Mouse (Mus musculus) cerebellum, adult 2 months (tissue): ENCODE measurements around the gene Dcun1d4. TPM values are rescaled to one million over a fixed set of nuclear protein-coding genes. Genes with fewer than 3 reads are reported as not detected.
A peak's percentile ranks its signal among the peaks of the same experiment; 100 is the strongest.

Experiments used
- DNase-seq, 2 experiments: peaks; one replicate each; pipeline ENCODE4 v3.0.0; 2021
- H3K27ac ChIP-seq: fragments of 200-500 bp; 2 replicates; pipeline ENCODE4 v1.5.1; 2012; ENCODE audit warnings: low read length, control low read depth, inconsistent platforms; ENCODE audit not compliant: insufficient read depth
- H3K27me3 ChIP-seq: fragments of 200-500 bp; 2 replicates; pipeline ENCODE4 v1.6.1; 2012; ENCODE audit warnings: inconsistent platforms, mild to moderate bottlenecking, low read length, moderate library complexity; ENCODE audit not compliant: control insufficient read depth, insufficient read depth
- H3K4me1 ChIP-seq: fragments of 200-500 bp; 2 replicates; pipeline ENCODE4 v1.6.1; 2011; ENCODE audit warnings: low read length; ENCODE audit not compliant: control insufficient read depth, insufficient read depth
- H3K4me3 ChIP-seq: fragments of 200-500 bp; replicated peaks from 2 replicates; pipeline ENCODE3; 2011; ENCODE audit warnings: mild to moderate bottlenecking, low read depth, low read length, control low read depth; ENCODE audit not compliant: insufficient read depth
- CTCF ChIP-seq: fragments of 200-500 bp; IDR thresholded peaks from 2 replicates; pipeline ENCODE4 v1.5.1; 2011; ENCODE audit warnings: low read depth, mild to moderate bottlenecking, control low read depth, low read length, moderate library complexity, borderline replicate concordance; ENCODE audit not compliant: insufficient read depth
- POLR2A ChIP-seq: fragments of 200-500 bp; IDR thresholded peaks from 2 replicates; pipeline ENCODE4 v1.6.1; 2011; ENCODE audit warnings: low read length, control low read depth, borderline replicate concordance; ENCODE audit not compliant: insufficient read depth
- WGBS: fragments of 180-500 bp; shearing (Covaris S2); methylation state at CpG from one replicate; pipeline ENCODE4 v1.1.7; 2018; 5-methylcytosine and 5-hydroxymethylcytosine counted together
- polyA plus RNA-seq: library from polyadenylated mRNA; depleted of rRNA; stranded (reverse); fragments of >200 nt; gene quantifications from 2 replicates; pipeline ENCODE4 v1.2.3, GENCODE M21; 2012

Dcun1d4 gene
- polyA plus RNA-seq, 1 experiment = 41.7 TPM

- WGBS = 38% methylated on average over 8 of the region's 8 CpGs
- H3K27me3 ChIP-seq = no peaks in the 10 kb centered on the region
- TF ChIP-seq POLR2A (no peak), CTCF (no peak)
- no peaks in the 10 kb centered on the region; the same call in 1 of the 2 replicates for H3K4me1 ChIP-seq
- no peak overlapping the region for H3K27ac ChIP-seq
- no peak overlapping the region for H3K4me3 ChIP-seq
- peak in 1 of 2 experiments; percentile 9 for DNase-seq
Observed at GRCm38 (mm10) chr5:73555096-73555852, 74.5 kb downstream of the Dcun1d4 start.

DNA sequence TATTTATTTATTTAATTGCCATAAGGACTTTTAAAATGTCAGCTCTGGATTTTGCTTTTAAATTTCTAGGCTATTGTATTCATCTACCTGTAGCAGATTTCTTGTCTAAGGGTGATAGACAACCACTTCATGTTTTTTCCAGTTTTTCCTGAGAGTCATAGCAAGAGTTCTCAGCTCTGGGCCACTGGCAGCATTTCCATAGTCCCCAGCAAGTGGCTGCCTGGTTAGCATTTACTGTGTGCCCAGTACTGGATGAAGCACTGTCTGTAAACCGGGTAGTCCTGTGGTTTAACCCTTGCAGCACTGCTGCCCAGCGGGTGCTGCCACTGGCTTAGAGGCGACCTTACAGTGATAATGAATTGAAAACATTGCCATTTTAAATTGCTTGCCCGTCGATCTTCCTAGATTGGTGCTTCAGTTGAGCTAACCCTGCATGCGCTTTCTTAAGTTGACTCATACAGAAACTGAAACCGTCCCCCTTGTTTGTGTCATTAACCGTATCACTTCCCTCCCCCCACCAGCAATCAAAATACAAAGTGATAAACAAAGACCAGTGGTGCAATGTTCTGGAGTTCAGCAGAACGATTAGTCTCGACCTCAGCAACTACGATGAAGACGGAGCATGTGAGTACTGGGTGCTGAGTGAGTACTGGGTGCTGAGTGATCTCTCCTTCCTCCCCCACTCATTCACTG, 76.1 kb downstream of the Dcun1d4 start:
- Histone ChIP-seq H3K27ac (no peak overlapping the region), H3K4me1 (no peaks in the 10 kb centered on the region; the same call in 1 of the 2 replicates), H3K4me3 (no peak overlapping the region), H3K27me3 (no peaks in the 10 kb centered on the region)
- 72% methylated on average over 12 of the region's 12 CpGs for WGBS
- TF ChIP-seq CTCF (no peak), POLR2A (no peak)
- DNase-seq = no peak

DNA sequence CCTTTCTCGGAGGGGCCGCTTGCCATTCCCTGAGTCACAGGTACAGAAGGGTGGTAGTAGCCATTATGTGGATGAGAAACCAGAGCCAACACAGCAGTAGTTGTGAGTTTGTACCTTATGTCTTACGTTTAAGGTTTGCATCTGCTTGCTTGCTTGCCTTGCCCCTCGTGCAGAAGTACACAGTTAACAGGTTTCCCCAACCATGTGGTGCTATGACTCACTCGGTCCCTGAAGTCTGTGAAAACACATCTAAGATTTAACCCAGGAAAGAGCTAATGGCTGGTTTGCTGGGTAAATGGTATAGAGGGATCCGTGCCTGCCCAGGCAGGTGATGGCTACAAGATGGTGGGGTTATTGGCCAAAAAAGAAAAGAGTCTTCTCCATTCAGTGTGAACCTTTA, 78.0 kb downstream of the Dcun1d4 start:
- Histone ChIP-seq H3K27ac (no peak overlapping the region), H3K4me3 (no peak overlapping the region), H3K4me1 (no peaks in the 10 kb centered on the region; the same call in 1 of the 2 replicates), H3K27me3 (no peaks in the 10 kb centered on the region)
- no peak for TF ChIP-seq POLR2A
- no peak for TF ChIP-seq CTCF
- no peak for DNase-seq
- 95% methylated on average over 6 of the region's 6 CpGs for WGBS

- TF ChIP-seq CTCF = no peak
- no peak for TF ChIP-seq POLR2A
- no peaks in the 10 kb centered on the region for H3K4me1 ChIP-seq
- 43% methylated on average over 6 of the region's 6 CpGs for WGBS
- DNase-seq = no peak
- H3K27ac ChIP-seq = no peak overlapping the region
- no peaks in the 10 kb centered on the region; the same call in 1 of the 2 replicates for H3K27me3 ChIP-seq
- H3K4me3 ChIP-seq = no peak overlapping the region
Observed at GRCm38 (mm10) chr5:73564038-73564437, 83.2 kb downstream of the Dcun1d4 start.

- TF ChIP-seq POLR2A = no peak
- Histone ChIP-seq H3K4me1 (no peaks in the 10 kb centered on the region), H3K27me3 (no peaks in the 10 kb centered on the region; the same call in 1 of the 2 replicates), H3K27ac (no peak overlapping the region), H3K4me3 (no peak overlapping the region)
- WGBS = 41% methylated on average over 5 of the region's 5 CpGs
- DNase-seq = no peak
Observed at GRCm38 (mm10) chr5:73566119-73566518, 85.3 kb downstream of the Dcun1d4 start.

GRCm38 (mm10) chr5:73566892-73567291, 86.1 kb downstream of the Dcun1d4 start:
- TF ChIP-seq CTCF (no peak), POLR2A (no peak)
- H3K4me3 ChIP-seq = no peak overlapping the region
- H3K27me3 ChIP-seq = no peaks in the 10 kb centered on the region; the same call in 1 of the 2 replicates
- 64% methylated on average over 4 of the region's 4 CpGs for WGBS
- no peaks in the 10 kb centered on the region for H3K4me1 ChIP-seq
- DNase-seq = no peak
- no peak overlapping the region for H3K27ac ChIP-seq

GRCm38 (mm10) chr5:73569181-73569580, 88.4 kb downstream of the Dcun1d4 start:
- H3K27ac ChIP-seq = no peak overlapping the region
- H3K27me3 ChIP-seq = no peaks in the 10 kb centered on the region; the same call in 1 of the 2 replicates
- H3K4me1 ChIP-seq = no peaks in the 10 kb centered on the region
- no peak overlapping the region for H3K4me3 ChIP-seq
- 84% methylated on average over 5 of the region's 5 CpGs for WGBS
- no peak for DNase-seq
- TF ChIP-seq POLR2A (no peak), CTCF (no peak)

DNA sequence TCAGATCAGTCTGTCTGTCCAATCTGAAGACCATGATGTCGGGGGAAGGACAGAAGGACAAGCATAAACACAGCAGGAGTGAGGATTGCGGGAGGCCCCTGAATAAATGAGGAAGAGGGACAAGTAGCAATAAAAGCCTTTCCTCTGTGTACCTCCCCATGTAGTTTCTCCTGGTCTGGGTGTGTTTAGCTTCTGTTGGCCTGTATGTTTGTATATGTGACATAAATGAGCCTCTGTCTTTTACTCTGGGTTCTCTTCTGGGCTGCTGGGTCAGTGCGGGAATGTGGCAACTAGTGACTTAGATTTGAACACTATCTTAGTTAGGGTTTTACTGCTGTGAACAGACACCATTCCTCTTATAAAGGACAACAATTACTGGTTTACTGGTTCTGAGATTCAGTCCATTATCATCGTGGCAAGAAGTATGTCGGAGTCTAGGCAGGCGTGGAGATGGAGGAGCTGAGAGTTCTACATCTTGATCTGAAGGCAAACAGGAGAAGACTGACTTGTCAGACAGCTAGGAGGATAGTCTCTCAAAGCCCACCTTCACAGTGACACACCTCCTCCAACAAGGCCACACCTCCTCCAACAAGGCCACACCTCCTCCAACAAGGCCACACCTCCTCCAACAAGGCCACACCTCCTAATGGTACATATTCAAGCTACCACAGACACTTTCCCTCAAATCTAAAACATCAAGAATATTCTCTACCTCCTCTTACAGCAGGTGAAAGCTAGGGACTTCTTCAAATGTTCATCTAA, 90.8 kb downstream of the Dcun1d4 start:
- TF ChIP-seq CTCF = no peak
- TF ChIP-seq POLR2A = no peak
- Histone ChIP-seq H3K27me3 (no peaks in the 10 kb centered on the region; the same call in 1 of the 2 replicates), H3K27ac (no peak overlapping the region), H3K4me3 (no peak overlapping the region), H3K4me1 (no peaks in the 10 kb centered on the region)
- WGBS = 92% methylated on average over 6 of the region's 6 CpGs
- DNase-seq = no peak
